Mouse (Mus musculus): Measurements from ENCODE around the gene Pacsin3. TPM values are rescaled to one million over a fixed set of nuclear protein-coding genes. Genes with fewer than 3 reads are reported as not detected.

Gene Pacsin3
- polyA plus RNA-seq, 1 experiment from 2014 or later, result 16.2 TPM

- no peak overlapping the region for H3K4me2 ChIP-seq (replicated peaks)
- WGBS, result 92% methylated on average over 4 of the region's 4 CpGs
- no peaks in the 10 kb centered on the region for H3K4me1 ChIP-seq (replicated peaks)
- H3K9ac ChIP-seq (replicated peaks), result no peak overlapping the region
- no peaks in the 10 kb centered on the region for H3K36me3 ChIP-seq
- no peak for ATAC-seq
- no peaks in the 10 kb centered on the region for H3K9me3 ChIP-seq
- H3K27me3 ChIP-seq, result no peaks in the 10 kb centered on the region; the same call in 1 of the 2 replicates
- no peak overlapping the region for H3K4me3 ChIP-seq (replicated peaks)
- H3K27ac ChIP-seq, result no peak overlapping the region
Observed at GRCm38 (mm10) chr2:91248366-91248765, 7.4 kb upstream of the Pacsin3 start.

- WGBS, result 78% methylated on average over 4 of the region's 4 CpGs
- Histone ChIP-seq H3K36me3 (no peaks in the 10 kb centered on the region), H3K9me3 (no peaks in the 10 kb centered on the region), H3K4me1 (replicated peaks) (peaks cover 21% of the 10 kb centered on the region), H3K9ac (replicated peaks) (no peak overlapping the region), H3K27ac (no peak overlapping the region), H3K4me2 (replicated peaks) (no peak overlapping the region), H3K27me3 (peaks cover 21% of the 10 kb centered on the region), H3K4me3 (replicated peaks) (no peak overlapping the region)
- ATAC-seq, result no peak
Observed at GRCm38 (mm10) chr2:91252001-91252400, 3.8 kb upstream of the Pacsin3 start.

DNA sequence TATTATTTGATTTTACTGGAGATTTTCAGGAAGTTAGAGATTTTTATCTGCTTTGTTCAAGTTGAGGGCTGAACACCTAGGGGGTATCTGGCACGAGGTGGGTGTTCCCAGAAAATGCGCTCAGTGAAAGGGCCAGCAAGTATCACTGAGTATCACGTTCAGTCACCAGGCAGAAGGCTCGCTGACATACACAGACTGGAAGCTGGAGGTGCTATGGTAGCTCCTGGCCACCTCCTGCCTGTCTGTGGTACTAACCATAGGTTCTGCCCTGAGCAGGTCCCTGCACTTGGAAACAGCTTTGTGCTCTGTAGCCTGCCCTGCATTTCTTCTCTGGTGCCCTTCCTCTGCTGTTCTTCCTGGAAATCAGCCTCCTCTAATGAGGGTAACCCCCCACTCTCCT lies 3.2 kb upstream of the Pacsin3 start:
- Histone ChIP-seq H3K4me3 (replicated peaks) (no peak overlapping the region), H3K27ac (no peak overlapping the region), H3K4me2 (replicated peaks) (no peak overlapping the region), H3K27me3 (peaks cover 21% of the 10 kb centered on the region), H3K9ac (replicated peaks) (no peak overlapping the region), H3K4me1 (replicated peaks) (peaks cover 26% of the 10 kb centered on the region), H3K9me3 (no peaks in the 10 kb centered on the region), H3K36me3 (no peaks in the 10 kb centered on the region)
- ATAC-seq, result no peak
- WGBS, result 62% methylated on average over 4 of the region's 4 CpGs

GRCm38 (mm10) chr2:91254725-91255380 lies 901 bp upstream of the Pacsin3 start:
- Histone ChIP-seq H3K27me3 (peaks cover 21% of the 10 kb centered on the region), H3K27ac (no peak overlapping the region), H3K4me2 (replicated peaks) (no peak overlapping the region), H3K4me1 (replicated peaks) (peaks cover 34% of the 10 kb centered on the region), H3K9ac (replicated peaks) (no peak overlapping the region), H3K9me3 (no peaks in the 10 kb centered on the region), H3K4me3 (replicated peaks) (no peak overlapping the region), H3K36me3 (no peaks in the 10 kb centered on the region)
- 34% methylated on average over 8 of the region's 8 CpGs for WGBS
- ATAC-seq, result no peak

DNA sequence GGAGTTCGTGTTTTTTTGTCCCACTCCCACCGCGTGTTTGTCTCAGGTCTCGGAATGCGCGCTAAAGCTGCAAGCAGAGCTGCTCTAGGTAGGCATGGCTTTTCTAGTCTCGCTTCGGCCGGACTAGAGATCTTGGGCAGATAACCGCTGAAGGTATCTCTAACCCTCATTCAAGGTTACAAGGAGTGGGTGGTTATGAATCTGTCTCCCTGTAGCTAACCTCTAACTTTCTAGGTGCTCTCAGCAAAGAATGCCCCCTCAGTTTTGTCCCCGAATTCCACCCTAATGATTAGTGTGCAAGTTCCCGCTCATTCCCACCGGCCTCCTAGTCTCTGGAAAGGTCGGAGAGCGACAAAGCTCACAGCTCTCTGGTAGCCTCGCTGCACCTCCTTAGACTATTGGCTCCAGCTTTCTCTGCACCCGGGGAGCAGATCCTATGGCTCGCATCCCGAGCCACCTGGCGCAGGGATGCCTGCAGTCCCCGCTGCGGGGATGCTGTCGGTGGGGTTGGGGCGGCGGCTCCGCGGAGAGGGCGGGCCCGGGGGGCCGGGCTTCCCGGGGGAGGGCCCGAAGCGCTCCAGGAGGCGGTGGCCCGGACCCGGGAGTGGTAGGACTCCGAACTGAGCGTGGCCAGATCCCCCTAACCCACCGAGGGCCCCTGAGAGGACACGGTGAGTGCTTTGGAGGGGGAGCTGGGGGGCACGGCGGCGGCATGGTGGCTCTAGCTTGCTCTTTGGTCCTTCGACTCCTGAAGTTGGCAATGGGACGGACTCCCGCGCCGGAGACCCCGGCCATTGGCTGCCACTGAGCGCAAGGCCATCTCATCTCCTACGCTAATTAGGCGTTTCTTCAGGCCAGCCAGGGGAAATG lies 737 bp downstream of the Pacsin3 start:
- Histone ChIP-seq H3K27ac (0 out of 2 replicates have a peak overlapping the region, but pooled peaks have one; percentile 6), H3K36me3 (no peaks in the 10 kb centered on the region), H3K4me3 (replicated peaks) (peak overlapping the region; percentile 59), H3K4me1 (replicated peaks) (peaks cover 34% of the 10 kb centered on the region), H3K27me3 (peaks cover 21% of the 10 kb centered on the region), H3K4me2 (replicated peaks) (peak overlapping the region; percentile 99), H3K9me3 (no peaks in the 10 kb centered on the region), H3K9ac (replicated peaks) (peak overlapping the region; percentile 70)
- WGBS, result under 1% methylated on average over 49 of the region's 52 CpGs
- peak; percentile 66 for ATAC-seq

DNA sequence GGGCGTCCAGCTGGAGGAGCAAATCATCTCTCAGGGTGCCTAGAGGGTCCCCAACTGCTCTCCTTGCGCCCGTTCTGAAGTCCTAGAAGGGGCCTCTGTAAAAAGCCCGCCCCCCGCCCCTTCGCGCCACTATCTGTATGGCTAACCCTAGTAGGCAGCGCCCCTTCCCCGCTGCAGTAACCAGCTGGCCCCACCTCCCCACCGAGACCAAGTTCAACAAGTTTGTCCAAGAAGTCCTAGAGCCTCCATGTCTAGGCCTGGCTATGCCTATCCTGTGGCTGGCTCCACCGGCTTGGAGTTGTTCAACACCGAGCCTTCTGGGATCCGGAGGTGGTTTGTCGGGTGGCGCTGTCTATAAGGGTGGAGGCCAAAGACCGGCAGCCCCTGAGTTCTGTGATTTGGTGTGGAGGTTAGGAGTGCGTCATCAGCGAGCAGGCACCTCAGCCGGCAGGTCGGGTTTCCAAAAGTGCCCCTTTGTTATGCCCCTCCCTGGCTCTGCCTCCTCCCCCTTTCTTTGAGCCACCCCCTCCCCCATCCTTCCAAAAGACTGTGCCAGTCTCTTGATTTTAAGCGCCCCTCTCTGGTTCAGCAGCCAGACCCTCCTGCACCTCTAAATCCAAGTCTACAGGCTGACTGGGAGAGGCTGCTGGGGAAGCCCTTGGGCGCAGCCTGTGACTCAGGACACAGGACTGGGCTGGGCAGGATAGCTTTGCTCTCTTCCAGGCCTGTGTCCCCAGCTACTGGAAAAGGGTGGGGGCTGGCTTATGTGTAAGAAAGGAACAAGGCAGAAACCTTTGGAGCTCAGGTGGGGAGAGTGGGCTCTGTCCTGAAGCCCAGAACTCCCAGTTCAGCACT lies 1.6 kb downstream of the Pacsin3 start:
- H3K27me3 ChIP-seq, result peaks cover 21% of the 10 kb centered on the region
- H3K36me3 ChIP-seq, result no peaks in the 10 kb centered on the region
- no peaks in the 10 kb centered on the region for H3K9me3 ChIP-seq
- H3K9ac ChIP-seq (replicated peaks), result peak overlapping the region; percentile 70
- peaks cover 34% of the 10 kb centered on the region for H3K4me1 ChIP-seq (replicated peaks)
- 1% methylated on average over 22 of the region's 22 CpGs for WGBS
- 0 out of 2 replicates have a peak overlapping the region, but pooled peaks have one; percentile 6 for H3K27ac ChIP-seq
- H3K4me3 ChIP-seq (replicated peaks), result peak overlapping the region; percentile 59
- peak overlapping the region; percentile 99 for H3K4me2 ChIP-seq (replicated peaks)
- ATAC-seq, result peak; percentile 75

DNA sequence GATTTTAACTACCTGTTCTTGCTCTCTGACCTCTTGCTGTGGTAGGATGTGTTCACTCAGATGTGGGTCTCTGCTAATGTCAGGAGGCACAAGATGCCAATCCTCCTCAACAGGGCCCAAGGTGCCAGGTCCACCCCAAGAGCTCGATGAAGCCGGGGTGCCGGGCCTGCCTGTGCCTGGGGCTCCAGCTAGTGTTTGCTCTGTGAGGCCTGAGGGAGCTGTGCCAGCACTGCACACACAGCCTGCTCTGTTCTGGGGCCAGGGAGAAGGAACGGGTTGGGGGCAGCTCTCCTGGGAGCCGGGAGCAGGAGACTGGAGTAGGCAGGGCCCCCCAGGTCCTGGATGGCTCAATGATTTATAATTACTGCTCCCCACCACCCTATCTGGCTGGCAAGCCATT lies 2.3 kb downstream of the Pacsin3 start:
- Histone ChIP-seq H3K27me3 (peaks cover 21% of the 10 kb centered on the region), H3K27ac (no peak overlapping the region), H3K4me2 (replicated peaks) (peak overlapping the region; percentile 99), H3K4me3 (replicated peaks) (peak overlapping the region; percentile 59; the same call in 1 of the 2 replicates), H3K9me3 (no peaks in the 10 kb centered on the region), H3K36me3 (no peaks in the 10 kb centered on the region; the same call in 1 of the 2 replicates), H3K4me1 (replicated peaks) (peaks cover 34% of the 10 kb centered on the region), H3K9ac (replicated peaks) (peak overlapping the region; percentile 70; the same call in 1 of the 2 replicates)
- ATAC-seq, result peak; percentile 12
- 82% methylated on average over 5 of the region's 5 CpGs for WGBS

DNA sequence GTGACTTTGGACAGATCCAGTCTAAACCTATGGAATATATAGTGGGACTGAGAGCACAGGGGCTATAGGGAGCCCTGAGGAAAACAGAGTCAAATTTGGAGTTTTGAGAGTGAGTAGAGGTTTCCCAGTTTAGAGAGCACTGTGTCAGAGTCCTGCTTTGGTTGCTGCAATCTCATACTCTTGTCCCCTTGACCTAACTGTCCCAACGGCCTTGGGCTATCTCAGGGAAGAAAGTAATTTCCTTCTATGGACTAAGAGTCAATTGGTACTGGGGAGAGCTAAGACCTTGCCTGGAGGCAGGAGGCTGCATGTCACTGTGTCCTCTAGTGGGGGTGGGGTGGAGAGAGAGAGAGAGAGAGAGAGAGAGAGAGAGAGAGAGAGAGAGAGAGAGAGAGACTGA lies 3.1 kb downstream of the Pacsin3 start:
- Histone ChIP-seq H3K27me3 (peaks cover 21% of the 10 kb centered on the region), H3K36me3 (no peaks in the 10 kb centered on the region; the same call in 1 of the 2 replicates), H3K4me1 (replicated peaks) (peaks cover 34% of the 10 kb centered on the region), H3K4me2 (replicated peaks) (no peak overlapping the region), H3K9me3 (no peaks in the 10 kb centered on the region), H3K4me3 (replicated peaks) (no peak overlapping the region), H3K9ac (replicated peaks) (no peak overlapping the region), H3K27ac (no peak overlapping the region)
- WGBS, result 62% methylated on average over 1 of the region's 1 CpGs
- ATAC-seq, result no peak

GRCm38 (mm10) chr2:91259493-91259892 lies 3.7 kb downstream of the Pacsin3 start:
- H3K27ac ChIP-seq, result no peak overlapping the region
- no peaks in the 10 kb centered on the region for H3K9me3 ChIP-seq
- no peaks in the 10 kb centered on the region; the same call in 1 of the 2 replicates for H3K36me3 ChIP-seq
- no peak for ATAC-seq
- H3K4me3 ChIP-seq (replicated peaks), result no peak overlapping the region
- H3K9ac ChIP-seq (replicated peaks), result no peak overlapping the region
- 92% methylated on average over 1 of the region's 1 CpGs for WGBS
- H3K27me3 ChIP-seq, result peaks cover 16% of the 10 kb centered on the region
- no peak overlapping the region for H3K4me2 ChIP-seq (replicated peaks)
- peaks cover 41% of the 10 kb centered on the region for H3K4me1 ChIP-seq (replicated peaks)

GRCm38 (mm10) chr2:91263692-91264660 lies 8.2 kb downstream of the Pacsin3 start:
- H3K9ac ChIP-seq (replicated peaks), result peak overlapping the region; percentile 57
- 90% methylated on average over 17 of the region's 17 CpGs for WGBS
- H3K9me3 ChIP-seq, result no peaks in the 10 kb centered on the region
- peak overlapping the region; percentile 85 for H3K4me3 ChIP-seq (replicated peaks)
- H3K27me3 ChIP-seq, result no peaks in the 10 kb centered on the region
- peak overlapping the region; percentile 93 for H3K4me2 ChIP-seq (replicated peaks)
- ATAC-seq, result no peak
- peaks cover 22% of the 10 kb centered on the region for H3K4me1 ChIP-seq (replicated peaks)
- H3K27ac ChIP-seq, result peak overlapping the region; percentile 94
- peaks cover 24% of the 10 kb centered on the region for H3K36me3 ChIP-seq

Measured in midbrain, embryonic 13.5 days (tissue).